Mouse (Mus musculus): ENCODE data around the gene Llph. TPM values are rescaled to one million over a fixed set of nuclear protein-coding genes. Genes with fewer than 3 reads are reported as not detected.

The Llph gene
- polyA plus RNA-seq, 1 experiment from 2014 or later: 68.5 TPM

GRCm38 (mm10) chr10:120281700-120282099 lies 54.8 kb downstream of the Llph start:
- ATAC-seq (ENCODE audit: low FRiP score, low TSS enrichment): no peak
- H3K4me1 ChIP-seq (ENCODE audit: control insufficient read depth, insufficient read depth, low read length): no peaks in the 10 kb centered on the region

More at GRCm38 (mm10) chr10:120281700-120282099, 54.8 kb downstream of the Llph start:
- Histone ChIP-seq H3K4me2 (replicated peaks; ENCODE audit: low read depth, low read length) (no peak overlapping the region), H3K9me3 (ENCODE audit: control insufficient read depth, low read length) (no peaks in the 10 kb centered on the region), H3K9ac (ENCODE audit: low read depth, low read length) (no peak overlapping the region), H3K27ac (ENCODE audit: low read depth, low read length) (no peak overlapping the region), H3K27me3 (ENCODE audit: control insufficient read depth, insufficient read depth, low read length) (no peaks in the 10 kb centered on the region), H3K36me3 (ENCODE audit: control insufficient read depth, insufficient read depth, low read length) (no peaks in the 10 kb centered on the region), H3K4me3 (ENCODE audit: low read length) (no peak overlapping the region)
- WGBS: 83% methylated on average over 5 of the region's 5 CpGs

Other genes starting within 250 kb of the Llph start
- 2.2 and 4.8 TPM in 2 replicates for gene Helb, start 114.1 kb upstream of the Llph start, polyA plus RNA-seq (2014; fragmentation: Nextera tagmentation; extraction: Ambion mirVana)
- gene Tmbim4, start 25.5 kb upstream of the Llph start, polyA plus RNA-seq (2014; fragmentation: Nextera tagmentation; extraction: Ambion mirVana): 127 and 139 TPM in 2 replicates
- 0.74 and 0.80 TPM in 2 replicates for gene Irak3, start 24.9 kb upstream of the Llph start, polyA plus RNA-seq (2014; fragmentation: Nextera tagmentation; extraction: Ambion mirVana)
- 54.3 and 80.2 TPM in 2 replicates for gene Hmga2, start 249.4 kb downstream of the Llph start, polyA plus RNA-seq (2014; fragmentation: Nextera tagmentation; extraction: Ambion mirVana)

Data from kidney, embryonic 14.5 days (tissue).